Mouse (Mus musculus) retina, postnatal 1 day (tissue): ENCODE results near the gene Rrp1.
A peak's percentile ranks its signal among the peaks of the same experiment; 100 is the strongest.
"Not testable (repeated sequence)": the region's sequence is repeated elsewhere in the genome, so short reads cannot be mapped to it uniquely, and the experiment has no call there.

Source experiments
- DNase-seq: peaks from one replicate; pipeline ENCODE4 v3.0.0-alpha.2; 2012

The Rrp1 gene

DNA sequence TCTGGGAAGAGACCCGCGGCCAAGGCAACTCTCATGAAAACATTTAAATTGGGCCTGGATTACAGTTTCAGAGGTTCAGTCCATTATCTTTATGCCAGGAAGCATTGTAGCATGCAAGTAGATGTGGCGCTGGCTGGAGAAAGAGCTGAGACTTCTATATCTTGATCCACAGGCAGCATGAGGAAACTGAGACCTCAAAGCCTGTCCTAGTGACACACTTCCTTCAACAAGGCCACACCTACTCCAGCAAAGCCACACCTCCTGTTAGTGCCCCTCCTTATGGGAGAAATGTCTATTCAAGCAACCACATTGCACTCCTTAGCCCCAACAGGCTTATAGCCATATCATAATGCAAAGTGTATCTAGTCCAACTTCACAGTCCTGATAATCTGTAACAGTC lies 9.8 kb upstream of the Rrp1 start:
- no peak for DNase-seq

DNA sequence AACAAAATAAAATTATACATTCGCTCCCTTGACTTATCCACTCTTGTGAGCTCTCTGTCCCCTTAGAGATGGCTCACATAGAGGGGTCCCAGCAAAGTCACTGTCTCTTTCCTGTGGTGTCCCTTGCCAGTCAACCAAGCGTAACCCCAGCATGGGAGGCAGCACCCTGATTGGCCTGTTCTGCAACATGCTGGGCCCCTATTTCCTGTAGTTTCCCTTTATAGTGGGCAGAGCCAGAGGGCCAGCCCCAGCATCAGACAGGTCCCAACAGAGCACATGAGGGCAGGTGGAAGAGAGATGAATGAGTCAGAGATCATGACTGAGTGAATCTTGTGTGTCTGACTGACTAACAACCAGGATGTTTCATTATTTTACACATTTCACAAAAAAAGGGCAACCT lies 8.1 kb upstream of the Rrp1 start:
- DNase-seq = no peak

DNA sequence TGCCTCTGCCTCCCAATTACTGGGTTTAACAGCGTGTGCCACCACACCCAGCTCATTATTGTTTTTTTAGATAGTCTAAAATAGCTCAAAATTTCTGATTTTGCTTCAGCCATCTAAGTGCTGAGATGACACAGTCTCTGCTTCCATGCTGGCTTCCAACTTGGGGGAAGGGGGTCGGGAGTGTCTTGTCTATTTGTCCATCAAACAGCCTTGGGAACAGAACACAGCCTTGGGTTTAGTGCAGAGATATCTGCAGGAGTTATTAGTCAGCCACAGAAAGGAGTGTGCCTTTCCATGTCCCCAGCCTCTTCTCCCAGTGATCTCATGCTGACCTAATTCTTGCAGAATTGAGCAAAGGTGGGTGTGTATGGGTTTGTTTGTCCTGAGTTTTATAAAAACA lies 5.9 kb upstream of the Rrp1 start:
- no peak for DNase-seq

DNA sequence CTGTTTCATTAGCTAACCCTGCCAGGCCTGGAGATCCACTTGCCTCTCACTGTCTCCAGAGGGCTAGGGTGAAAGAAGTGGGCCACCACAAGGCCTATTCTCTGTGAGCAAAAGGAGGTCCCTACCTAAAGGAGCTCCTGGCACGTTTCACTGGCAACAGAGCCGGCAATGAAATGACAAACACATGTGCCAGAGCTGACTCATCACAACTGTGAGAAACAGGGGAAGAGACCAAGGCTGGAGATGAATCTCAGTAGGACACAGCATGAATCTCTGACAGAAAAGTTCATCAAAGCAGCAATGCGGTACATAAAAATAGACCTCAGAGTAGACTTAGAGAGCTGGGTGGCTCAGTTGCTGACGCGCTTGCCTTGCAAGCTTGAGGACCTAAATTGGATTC lies 5.0 kb upstream of the Rrp1 start:
- DNase-seq = no peak

DNA sequence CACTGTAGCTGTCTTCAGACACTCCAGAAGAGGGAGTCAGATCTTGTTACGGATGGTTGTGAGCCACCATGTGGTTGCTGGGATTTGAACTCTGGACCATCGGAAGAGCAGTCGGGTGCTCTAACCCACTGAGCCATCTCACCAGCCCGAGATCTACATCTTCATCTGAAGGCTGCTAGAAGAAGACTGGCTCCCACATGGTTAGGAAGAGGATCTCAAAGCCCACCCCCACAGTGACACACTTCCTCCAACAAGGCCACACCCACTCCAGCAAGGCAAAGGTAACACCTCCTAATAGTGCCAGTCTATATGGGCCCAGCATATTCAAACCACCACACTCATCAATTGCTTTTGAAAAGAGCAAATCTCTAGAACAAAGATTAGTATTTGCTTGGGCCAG lies 2.1 kb upstream of the Rrp1 start:
- not testable (repeated sequence) for DNase-seq

DNA sequence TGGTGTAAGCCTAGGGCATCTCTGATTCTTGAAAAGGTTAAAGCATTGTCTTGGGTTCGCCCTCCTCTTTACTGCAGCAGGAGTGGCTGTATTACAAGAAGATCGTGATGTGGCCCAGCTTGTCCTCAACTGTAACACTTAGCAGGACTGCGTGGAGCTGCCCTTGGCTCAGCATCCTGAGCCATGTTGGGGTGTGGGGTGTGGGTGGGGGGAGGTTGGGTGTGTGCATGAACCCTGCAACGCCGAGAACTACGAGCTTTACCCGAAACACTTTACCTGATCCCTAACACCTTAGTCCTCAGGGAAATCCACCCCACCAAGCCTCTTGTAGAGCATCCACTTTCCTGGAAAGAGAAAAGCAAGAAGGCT lies 293 bp upstream of the Rrp1 start:
- no peak for DNase-seq

DNA sequence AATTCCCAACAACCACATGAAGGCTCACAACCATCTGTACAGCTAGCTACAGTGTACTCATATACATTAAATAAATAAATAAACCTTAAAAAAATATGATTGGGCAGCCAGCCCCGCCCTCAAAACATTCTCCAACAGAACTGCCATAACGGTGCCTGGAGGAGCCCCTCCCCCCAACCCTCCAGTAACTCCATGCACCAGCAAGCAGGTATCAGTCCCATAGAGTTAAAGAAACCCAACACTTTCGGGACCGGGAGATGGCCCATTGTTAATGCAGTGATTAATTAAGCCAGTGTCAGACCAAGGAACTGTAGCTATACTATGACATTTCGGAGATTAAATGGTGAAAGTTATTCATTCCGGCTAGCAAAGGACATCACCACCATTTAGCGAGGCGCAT lies 992 bp downstream of the Rrp1 start:
- no peak for DNase-seq

DNA sequence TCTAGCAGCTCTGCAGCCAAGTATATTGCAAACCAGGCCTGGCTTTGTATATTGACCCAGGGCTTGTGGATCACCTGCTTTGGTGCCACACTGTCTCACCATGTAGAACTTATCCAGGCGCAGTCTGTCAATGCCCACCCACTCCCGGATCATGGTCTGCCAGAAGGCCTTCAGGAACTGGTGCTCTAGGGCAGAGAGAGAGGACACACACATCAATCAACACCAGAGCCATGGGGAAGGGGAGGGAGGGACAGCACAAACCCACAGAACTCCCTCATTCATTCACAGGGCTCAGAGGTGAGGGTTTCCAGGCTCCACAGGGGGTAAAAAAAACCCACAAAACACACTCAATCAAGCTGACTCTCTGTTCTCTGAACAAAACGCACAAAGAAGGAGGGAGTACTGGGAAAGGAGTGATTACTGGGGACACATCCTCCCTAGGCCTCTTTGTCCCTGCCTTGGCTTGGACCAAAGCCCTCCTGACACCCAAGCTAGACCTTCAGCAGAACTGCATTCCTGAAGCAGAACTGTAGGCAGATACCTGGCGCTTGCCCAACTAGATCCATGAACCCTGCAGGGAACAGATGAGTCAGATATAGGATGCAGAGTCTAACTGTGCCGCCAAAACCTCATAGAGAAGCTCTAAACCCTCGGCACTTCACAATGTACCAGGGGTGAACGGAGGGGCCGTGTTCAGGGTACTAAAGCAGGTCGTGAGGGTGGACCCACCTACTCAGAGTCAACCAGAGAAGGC lies 3.6 kb downstream of the Rrp1 start:
- no peak for DNase-seq

DNA sequence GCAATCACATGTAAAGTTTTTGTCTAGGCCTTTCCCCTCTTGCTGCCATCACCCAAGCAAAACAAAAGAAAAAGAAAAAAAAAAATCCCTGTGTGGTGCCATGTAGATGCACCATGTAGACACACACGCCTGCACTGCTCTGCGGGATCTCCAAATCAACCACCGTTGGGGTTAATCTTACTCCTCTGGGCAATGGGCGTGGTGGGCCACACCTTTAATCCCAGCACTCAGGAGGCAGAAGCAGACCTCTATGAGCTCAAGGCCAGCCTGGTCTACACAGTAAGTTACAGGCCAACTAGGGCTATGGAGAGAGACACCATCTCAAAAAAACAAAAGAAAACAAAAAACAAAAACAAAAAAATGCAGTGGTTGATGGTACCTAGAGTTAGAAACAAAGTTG lies 5.7 kb downstream of the Rrp1 start:
- DNase-seq = no peak

DNA sequence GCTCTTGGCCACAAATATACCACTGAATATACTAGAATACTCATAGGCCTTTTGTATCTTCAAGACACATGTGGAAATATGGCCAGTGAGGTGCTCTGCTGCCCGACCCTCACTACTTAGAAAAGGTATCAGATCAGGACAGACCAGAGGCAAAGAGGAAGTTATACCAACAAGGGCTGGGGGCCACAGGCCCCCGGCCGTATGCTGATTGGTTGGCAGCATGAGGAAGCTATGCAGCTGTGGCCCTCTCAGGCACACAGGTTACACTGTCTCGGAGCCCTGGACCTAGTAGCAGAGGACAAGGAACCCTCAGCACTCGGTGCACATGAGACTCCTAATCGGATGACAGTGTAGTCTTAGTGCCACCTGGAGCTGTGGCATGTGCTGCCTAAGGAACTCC lies 6.7 kb downstream of the Rrp1 start:
- DNase-seq = no peak

DNA sequence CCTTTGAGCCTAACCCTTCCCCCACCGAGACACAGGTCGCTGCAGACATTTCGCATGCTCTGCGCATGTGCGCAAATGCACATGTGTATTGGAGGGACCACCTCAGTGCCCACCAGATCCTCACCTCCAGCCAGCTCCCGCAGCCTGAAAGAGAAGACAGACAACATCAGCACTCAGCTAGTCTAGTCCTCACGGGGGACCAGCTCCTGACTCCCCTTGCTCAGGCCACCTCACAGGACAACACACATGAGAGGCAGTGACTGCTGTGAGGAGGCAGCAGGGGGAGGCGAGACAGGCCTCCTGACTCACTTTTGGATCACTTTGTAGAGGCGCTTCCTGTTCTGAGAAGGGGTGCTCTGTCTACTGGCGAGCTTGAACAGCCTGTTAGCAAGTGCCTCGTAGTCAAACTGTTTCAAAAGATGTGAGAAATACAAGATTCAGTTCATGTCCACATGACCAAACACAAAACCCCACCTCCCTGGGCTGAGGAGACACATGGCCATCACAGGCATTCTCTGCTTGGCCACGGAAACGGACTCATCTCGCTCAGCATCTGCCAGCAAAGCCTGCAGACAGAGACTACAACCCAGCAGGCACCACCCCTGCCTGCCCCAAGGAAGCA lies 10.4 kb downstream of the Rrp1 start:
- no peak for DNase-seq

DNA sequence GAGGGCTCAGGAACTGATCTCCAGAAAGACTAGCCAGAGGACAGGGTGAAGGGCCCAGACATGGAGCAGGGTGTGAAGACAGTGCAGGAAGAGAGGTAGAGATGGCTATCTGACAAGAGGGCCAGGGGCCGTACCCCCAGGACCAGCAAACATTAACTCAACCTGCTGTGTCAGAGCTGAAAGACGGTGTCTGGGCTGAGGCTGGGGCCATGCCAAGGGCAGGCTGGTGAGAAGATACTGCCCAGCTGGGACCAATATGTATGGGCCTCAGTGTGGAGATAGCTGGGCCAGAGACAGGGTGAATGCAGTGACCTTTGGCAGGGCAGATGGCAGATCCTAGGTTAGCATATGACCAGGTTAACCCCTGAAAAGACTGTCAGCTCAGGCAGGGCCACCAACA lies 11.7 kb downstream of the Rrp1 start:
- DNase-seq = no peak

DNA sequence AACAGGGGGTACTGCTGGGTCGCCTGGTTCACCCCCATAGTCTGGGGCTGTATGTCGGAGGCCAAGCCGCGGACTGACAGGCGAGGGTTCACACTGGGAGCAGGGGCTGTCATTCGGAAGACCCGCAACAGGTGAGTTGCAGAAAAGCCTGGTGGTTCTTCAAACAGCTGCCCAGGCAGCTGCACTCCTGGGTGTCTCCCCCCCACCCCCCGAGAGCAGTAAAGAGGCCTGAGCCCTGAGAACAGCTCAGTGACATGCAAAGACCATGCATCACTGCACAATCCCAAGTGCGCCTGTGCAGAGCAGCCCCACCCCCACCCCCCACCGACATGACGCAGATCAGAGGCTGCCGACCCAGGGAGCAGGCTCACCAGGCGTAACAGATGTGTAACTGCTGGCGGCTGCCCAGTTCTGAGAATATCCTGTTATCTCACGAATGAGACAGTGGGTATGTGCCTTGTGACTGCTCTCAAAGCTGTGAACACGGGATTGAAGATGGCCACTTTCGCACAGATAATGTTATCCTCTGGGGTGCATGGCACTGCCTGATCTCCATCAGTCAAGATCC lies 13.7 kb downstream of the Rrp1 start:
- DNase-seq = peak; percentile 82

DNA sequence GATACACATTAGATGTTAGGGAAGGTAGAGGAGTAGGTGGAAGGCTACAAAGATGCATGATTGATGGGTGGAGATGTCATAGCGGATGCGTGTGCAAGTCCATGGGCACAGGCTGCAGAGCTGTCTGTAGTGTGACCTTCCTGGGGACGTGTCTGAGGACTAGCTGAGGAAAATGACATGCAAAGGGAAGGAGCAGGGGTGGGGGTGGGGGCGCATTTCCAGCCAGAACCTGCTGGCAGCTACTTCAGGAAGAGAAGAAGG lies 16.3 kb downstream of the Rrp1 start:
- DNase-seq = no peak

DNA sequence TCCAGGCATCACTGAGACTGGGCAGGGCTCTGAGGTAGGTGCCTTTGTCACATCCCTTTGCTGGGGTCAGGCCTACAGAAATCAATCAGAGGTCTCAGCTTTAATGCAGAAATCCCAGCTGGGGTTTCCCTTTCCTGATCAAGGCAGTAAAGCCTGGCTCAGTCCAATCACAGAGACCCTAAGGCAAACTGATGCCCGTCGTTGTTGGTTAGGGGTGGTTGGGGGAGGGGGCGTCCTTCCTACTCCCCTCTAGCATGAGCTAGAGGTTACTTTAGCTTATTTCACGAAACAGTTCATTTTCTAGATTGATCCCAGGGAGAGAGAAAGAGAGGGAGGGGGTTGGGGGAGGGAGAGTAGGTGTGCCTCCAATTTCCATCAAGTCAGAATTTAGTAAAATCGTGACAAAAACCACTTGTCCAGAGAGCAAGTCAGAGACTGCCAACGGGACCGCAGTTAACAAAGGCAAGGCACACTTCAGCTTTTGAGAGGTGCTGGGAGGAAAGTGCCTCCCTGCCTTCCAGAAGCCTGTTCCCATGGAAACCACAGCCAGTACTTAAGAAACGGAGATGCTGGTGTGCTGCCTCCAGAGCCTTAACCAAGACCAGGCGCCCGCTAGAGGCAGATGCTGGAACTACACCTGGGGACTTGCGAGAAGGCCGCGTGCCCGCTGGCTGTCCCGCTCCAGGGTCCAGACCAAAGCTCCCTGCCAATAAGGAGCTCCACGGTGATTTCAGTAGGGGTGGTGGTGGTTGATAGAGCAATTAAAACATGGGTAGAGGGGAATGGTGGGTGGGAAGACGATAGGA lies 16.8 kb downstream of the Rrp1 start:
- DNase-seq = peak; percentile 94

DNA sequence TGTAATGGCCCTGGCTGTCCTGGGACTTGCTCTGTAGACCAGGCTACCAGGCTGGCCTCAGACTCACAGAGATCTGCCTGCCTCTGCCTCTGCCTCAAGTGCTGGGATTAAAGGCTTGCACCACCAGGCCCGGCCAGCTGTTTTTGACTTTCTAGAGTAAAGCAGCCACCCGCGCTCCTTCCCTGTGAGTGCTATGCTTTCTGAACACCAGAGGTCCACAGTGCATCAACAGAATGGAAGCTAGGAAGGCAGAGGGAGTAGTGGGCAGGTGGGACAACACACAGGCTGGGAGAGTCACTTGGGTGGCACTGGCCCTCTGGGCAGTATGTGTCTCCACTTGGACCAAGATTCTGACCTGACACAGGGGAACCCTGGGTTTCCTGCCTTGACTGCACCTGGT lies 17.5 kb downstream of the Rrp1 start:
- no peak for DNase-seq

DNA sequence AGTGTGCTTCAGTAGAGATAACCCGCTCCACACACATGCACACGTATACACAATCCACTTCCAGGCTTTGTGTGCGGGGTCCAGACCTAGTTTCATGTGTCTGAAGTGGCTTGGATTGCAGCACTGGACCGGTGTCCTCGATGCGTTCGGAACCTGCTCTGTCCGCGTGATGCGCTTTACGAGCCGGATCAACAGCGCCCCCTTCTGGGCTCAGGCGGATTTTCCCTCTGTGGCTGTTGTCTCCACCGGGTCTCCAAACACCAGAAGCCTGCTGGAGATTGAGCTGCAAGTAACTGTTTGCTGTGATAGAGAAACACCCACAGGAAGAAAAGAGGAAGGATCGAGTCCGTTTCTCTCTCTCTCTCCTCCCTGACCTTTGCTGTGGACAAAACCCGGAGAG lies 20.8 kb downstream of the Rrp1 start:
- peak; percentile 76 for DNase-seq

DNA sequence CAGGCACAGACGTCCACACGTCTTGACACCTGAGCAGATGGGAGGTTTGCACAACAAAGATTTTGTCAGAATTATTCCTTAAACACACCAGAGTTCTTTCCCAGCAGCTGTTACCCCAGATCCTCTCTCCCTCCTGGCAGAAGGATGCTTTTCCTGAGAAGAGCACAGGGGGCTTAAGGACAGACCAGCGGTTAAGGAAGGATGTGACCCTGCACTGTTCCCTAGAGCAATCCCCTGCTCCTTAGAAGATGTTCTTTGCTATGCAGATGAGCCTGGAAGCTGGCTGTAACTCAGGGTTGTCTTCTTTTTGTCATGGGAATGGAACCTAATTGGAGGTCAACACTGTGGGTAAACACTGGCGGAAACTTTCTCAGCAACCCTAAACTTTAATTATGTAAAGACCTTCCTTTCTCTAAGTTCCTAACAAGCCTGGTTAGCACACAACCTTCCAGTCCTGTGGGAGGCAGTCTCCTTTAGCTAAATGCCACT lies 21.8 kb downstream of the Rrp1 start:
- no peak for DNase-seq

DNA sequence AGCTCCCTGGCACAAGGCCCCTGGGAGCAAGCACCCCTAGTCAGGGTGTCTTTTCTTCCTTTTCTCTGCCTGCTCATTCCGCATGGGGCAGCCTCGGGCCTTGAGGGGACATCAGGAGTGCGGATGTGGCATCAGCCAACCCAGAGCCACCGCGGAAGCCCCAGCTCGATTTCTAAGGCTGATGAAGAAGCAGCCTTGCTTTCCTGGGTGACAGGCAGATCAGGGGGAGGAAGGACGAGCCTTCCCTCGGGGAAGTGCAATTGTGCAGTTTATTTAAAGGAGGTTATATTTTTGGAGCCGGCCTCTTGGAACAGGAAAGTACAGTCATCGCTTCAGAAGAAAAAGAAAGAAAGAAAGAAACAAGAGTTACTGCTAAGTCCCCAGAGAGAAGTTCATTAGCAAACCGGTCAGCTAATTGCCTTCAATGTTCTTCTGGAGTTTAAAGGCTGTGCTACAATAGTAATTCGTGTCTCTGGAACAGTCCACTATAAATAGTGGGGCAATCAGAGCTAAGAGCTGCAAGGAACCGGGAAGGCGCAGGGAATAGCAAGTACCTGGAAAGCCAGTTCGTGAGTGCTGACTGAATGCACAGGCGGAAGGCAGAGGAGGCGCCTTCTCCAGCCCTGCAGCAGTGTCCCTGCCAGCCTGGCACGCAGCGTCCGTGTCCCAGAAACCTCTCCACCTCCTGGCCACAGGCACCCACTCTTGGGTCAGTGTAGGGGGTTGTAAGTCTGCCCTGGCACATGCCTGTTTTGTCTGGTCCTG lies 24.4 kb downstream of the Rrp1 start:
- DNase-seq = no peak

DNA sequence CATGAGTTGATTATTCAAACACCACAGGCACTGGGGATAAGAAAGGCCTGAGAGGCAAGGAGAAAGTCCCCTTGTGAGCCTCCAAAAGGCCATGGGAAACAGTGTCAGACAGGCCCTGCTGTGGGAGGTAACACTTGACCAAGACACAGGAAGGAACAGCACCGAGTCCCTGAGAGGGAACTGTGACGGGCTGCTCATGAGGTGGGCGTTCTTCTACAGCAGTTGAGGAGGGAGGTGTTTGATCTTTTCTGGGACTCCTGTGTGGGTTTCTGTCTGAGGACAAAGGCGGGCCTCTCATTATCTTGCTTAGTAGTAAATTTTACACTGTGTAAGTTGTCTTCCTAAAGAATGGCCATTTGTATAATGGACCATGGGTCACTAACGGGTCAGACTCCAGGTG lies 27.3 kb downstream of the Rrp1 start:
- DNase-seq = no peak

DNA sequence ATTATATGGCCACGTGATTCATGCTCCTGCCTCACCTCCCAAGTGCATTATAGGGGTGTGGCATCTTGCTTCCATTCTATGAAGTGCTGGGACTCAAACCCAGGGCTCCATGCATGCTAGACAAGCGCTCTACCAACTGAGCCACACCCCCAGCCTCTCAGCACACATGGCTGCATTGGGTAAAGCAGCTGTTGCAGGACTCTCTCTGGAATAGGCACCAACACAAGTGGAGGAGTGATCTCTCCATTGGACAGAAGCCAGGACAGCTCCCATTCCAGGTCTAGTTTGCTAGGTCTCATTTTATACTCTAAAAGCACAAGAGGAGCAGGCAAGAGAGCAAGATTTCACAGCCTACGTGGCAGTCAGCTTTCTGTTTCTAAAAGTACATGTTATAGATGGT lies 29.3 kb downstream of the Rrp1 start:
- no peak for DNase-seq

DNA sequence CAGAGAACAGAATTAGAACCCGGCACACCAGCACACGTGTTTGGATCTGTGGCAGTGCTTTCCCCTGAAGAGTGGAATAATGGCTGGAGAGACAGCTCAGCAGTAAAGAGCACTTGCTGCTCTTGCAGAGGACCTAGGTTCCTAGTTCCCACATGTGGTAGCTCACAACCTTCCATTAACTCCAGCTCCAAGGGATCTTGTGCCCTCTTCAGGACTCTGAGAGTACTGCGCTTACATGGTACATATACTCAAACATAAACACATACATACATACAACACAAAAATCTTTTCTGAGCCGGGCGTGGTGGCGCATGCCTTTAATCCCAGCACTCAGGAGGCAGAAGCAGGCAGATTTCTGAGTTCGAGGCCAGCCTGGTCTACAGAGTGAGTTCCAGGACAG lies 34.3 kb downstream of the Rrp1 start:
- DNase-seq = no peak
